Mouse (Mus musculus) liver, postnatal 0 days (tissue): ENCODE data around the gene Mlf2.

ENCODE experiments used
- CTCF ChIP-seq: sonication (generic); IDR thresholded peaks from 2 replicates; pipeline ENCODE4 v1.5.1; 2016; ENCODE audit warnings: antibody characterized with exemption, low read depth
- EP300 ChIP-seq: IDR thresholded peaks from 2 replicates; pipeline ENCODE4 v1.6.1; 2016; ENCODE audit warnings: antibody characterized with exemption, low read depth, mild to moderate bottlenecking

- TF ChIP-seq CTCF (no peak), EP300 (no peak)
These were observed 31.0 kb upstream of the Mlf2 start for GRCm38 (mm10) chr6:124900056-124900800.
